7 mouse cellular contexts compared by ENCODE assay signal in genomic region chr11:75732434-75733226, GRCm38 (mm10). TPM values are rescaled to one million over a fixed set of nuclear protein-coding genes. Genes with fewer than 3 reads are reported as not detected.
DNase-seq lines count a peak whose midpoint lies in the region; ATAC-seq and TF ChIP-seq lines count a peak whose summit lies in the region.

TSS of gene Ywhae (plus strand) at chr11:75732869.

- peak within 1 kb of the TSS; percentile 88 for H3K4me2 ChIP-seq in intestine, postnatal 0 days (replicated peaks; ENCODE audit: low read depth)
- peak within 1 kb of the TSS; percentile 70 for H3K4me2 ChIP-seq in midbrain, embryonic 12.5 days (replicated peaks)

- H3K27ac ChIP-seq in intestine, postnatal 0 days (ENCODE audit: low read depth, low read length): peak within 1 kb of the TSS; percentile 94
- peak within 1 kb of the TSS; percentile 98 for H3K27ac ChIP-seq in midbrain, embryonic 12.5 days (replicated peaks)
- peak within 1 kb of the TSS; percentile 89 for H3K27ac ChIP-seq in small intestine, adult 2 months (ENCODE audit: insufficient read depth, low read depth, low read length)

- no peaks in the 10 kb centered on the region for H3K9me3 ChIP-seq in intestine, postnatal 0 days (ENCODE audit: control insufficient read depth)
- H3K9me3 ChIP-seq in midbrain, embryonic 12.5 days: no peaks in the 10 kb centered on the region

- peak within 1 kb of the TSS; percentile 77 for H3K9ac ChIP-seq in intestine, postnatal 0 days (ENCODE audit: low read depth, low read length)
- peak within 1 kb of the TSS; percentile 98 for H3K9ac ChIP-seq in midbrain, embryonic 12.5 days (replicated peaks)

- H3K36me3 ChIP-seq in intestine, postnatal 0 days (ENCODE audit: control insufficient read depth, insufficient read depth): no peaks in the 10 kb centered on the region
- 0 out of 2 replicates have a peak, but pooled peaks cover under 1% of the 10 kb centered on the region for H3K36me3 ChIP-seq in midbrain, embryonic 12.5 days
- H3K36me3 ChIP-seq in small intestine, adult 2 months (ENCODE audit: control insufficient read depth, insufficient read depth, low read length): no peaks in the 10 kb centered on the region

- 1% methylated on average over 72 of the region's 76 CpGs for WGBS in intestine, postnatal 0 days
- under 1% methylated on average over 75 of the region's 76 CpGs for WGBS in midbrain, embryonic 12.5 days
- WGBS in small intestine, adult 2 months: 1% methylated on average over 76 of the region's 76 CpGs

- peak; percentile 86 for DNase-seq in adrenal gland, adult 8-10 months
- peak; percentile 99 for DNase-seq in embryo, embryonic 9.5 days (ENCODE audit: extremely low spot score)
- no peak for DNase-seq in gonadal fat pad, adult 2 months (ENCODE audit: low read depth)
- peak; percentile 92 for DNase-seq in left cerebral cortex, postnatal 4 days

- ATAC-seq in intestine, postnatal 0 days: peak; percentile 89
- ATAC-seq in midbrain, embryonic 12.5 days (ENCODE audit: low FRiP score, low read depth): peak; percentile 92

- H3K4me1 ChIP-seq in intestine, postnatal 0 days (replicated peaks; ENCODE audit: control insufficient read depth, insufficient read depth, low read length): peaks cover 4% of the 10 kb centered on the region; the same call in 1 of the 2 replicates
- peaks cover 37% of the 10 kb centered on the region for H3K4me1 ChIP-seq in midbrain, embryonic 12.5 days
- H3K4me1 ChIP-seq in small intestine, adult 2 months (ENCODE audit: control insufficient read depth, insufficient read depth, insufficient read length, low read length): peaks cover 14% of the 10 kb centered on the region; the same call in 1 of the 2 replicates

- H3K27me3 ChIP-seq in intestine, postnatal 0 days (replicated peaks; ENCODE audit: control insufficient read depth, insufficient read depth, low read length): no peaks in the 10 kb centered on the region
- H3K27me3 ChIP-seq in midbrain, embryonic 12.5 days: no peaks in the 10 kb centered on the region
- no peaks in the 10 kb centered on the region for H3K27me3 ChIP-seq in small intestine, adult 2 months (ENCODE audit: control insufficient read depth, insufficient read depth, low read length)

- intact Hi-C loops in left cerebral cortex, postnatal 4 days (cut with DNase I): no loop called here

- H3K4me3 ChIP-seq in intestine, postnatal 0 days (ENCODE audit: low read depth, low read length): peak within 1 kb of the TSS; percentile 98
- H3K4me3 ChIP-seq in midbrain, embryonic 12.5 days: peak within 1 kb of the TSS; percentile 96
- H3K4me3 ChIP-seq in small intestine, adult 2 months (ENCODE audit: low read depth, low read length): peak within 1 kb of the TSS; percentile 63

- peak; percentile 87 for TF ChIP-seq POLR2A in small intestine, adult 2 months (IDR thresholded peaks at IDR 0.05; ENCODE audit: low read depth, low read length)

- TF ChIP-seq CTCF in intestine, postnatal 0 days (IDR thresholded peaks at IDR 0.05; ENCODE audit: low read depth): no peak
- no peak for TF ChIP-seq CTCF in small intestine, adult 2 months (IDR thresholded peaks at IDR 0.05; ENCODE audit: extremely low read depth, insufficient read length, insufficient replicate concordance, low read depth, low read length)

RNA-seq across cellular contexts. Expression of gene Ywhae, which starts in this region (rescaled TPM):
- 100 to 1,000 TPM; 600 to 760 (median 717) TPM for total RNA-seq in adrenal gland, adult 8-10 months (2022)
- polyA plus RNA-seq in gonadal fat pad, adult 2 months (2012; rRNA removed): 168 and 195 TPM in 2 replicates
- 365 and 373 TPM in 2 replicates for polyA plus RNA-seq in intestine, postnatal 0 days (2015; fragmentation: Nextera tagmentation; extraction: Ambion mirVana)
- 1,000 to 10,000 TPM; 1,671 to 1,788 TPM for total RNA-seq in left cerebral cortex, postnatal 4 days (2021)
- polyA plus RNA-seq in midbrain, embryonic 12.5 days (2016; fragmentation: Nextera tagmentation; extraction: Ambion mirVana): 1,324 and 1,373 TPM in 2 replicates
- 18.8 and 46.8 TPM in 2 replicates for polyA plus RNA-seq in small intestine, adult 2 months (2012; rRNA removed)
